Mouse (Mus musculus) small intestine, adult 2 months (tissue): ENCODE measurements around the gene Rab3il1. TPM values are rescaled to one million over a fixed set of nuclear protein-coding genes. Genes with fewer than 3 reads are reported as not detected.

ENCODE experiments used
- H3K27ac ChIP-seq: fragments of 200-500 bp; 2 replicates; pipeline ENCODE4 v1.5.1; 2012; ENCODE audit warnings: low read depth, low read length, control low read depth, inconsistent platforms; ENCODE audit not compliant: insufficient read depth
- H3K27me3 ChIP-seq: fragments of 200-500 bp; 2 replicates; pipeline ENCODE4 v1.6.1; 2012; ENCODE audit warnings: mild to moderate bottlenecking, moderate library complexity, low read length, inconsistent platforms; ENCODE audit not compliant: control insufficient read depth, insufficient read depth
- H3K36me3 ChIP-seq: fragments of 200-500 bp; 2 replicates; pipeline ENCODE4 v1.6.1; 2012; ENCODE audit warnings: mild to moderate bottlenecking, low read length, control low read depth, inconsistent platforms; ENCODE audit not compliant: control insufficient read depth, insufficient read depth
- H3K4me1 ChIP-seq: fragments of 200-500 bp; 2 replicates; pipeline ENCODE4 v1.6.1; 2012; ENCODE audit warnings: low read length, inconsistent platforms, mixed read lengths; ENCODE audit not compliant: control insufficient read depth, insufficient read depth, insufficient read length
- H3K4me3 ChIP-seq: fragments of 200-500 bp; 2 replicates; pipeline ENCODE4 v1.5.1; 2012; ENCODE audit warnings: low read depth, mild to moderate bottlenecking, control low read depth, inconsistent platforms, low read length, moderate library complexity
- CTCF ChIP-seq: fragments of 200-500 bp; IDR thresholded peaks from 2 replicates; pipeline ENCODE4 v1.5.1; 2012; ENCODE audit warnings: low read depth, mild to moderate bottlenecking, control low read depth, inconsistent platforms, low read length, moderate library complexity, mixed read lengths; ENCODE audit not compliant: insufficient replicate concordance, insufficient read length; ENCODE audit errors: extremely low read depth
- POLR2A ChIP-seq: fragments of 200-500 bp; IDR thresholded peaks from 2 replicates; pipeline ENCODE4 v1.6.1; 2012; ENCODE audit warnings: low read depth, mild to moderate bottlenecking, control low read depth, inconsistent platforms, low read length, moderate library complexity
- WGBS: fragments of 180-500 bp; shearing (Covaris S2); methylation state at CpG from one replicate; pipeline ENCODE4 v1.1.7; 2018; 5-methylcytosine and 5-hydroxymethylcytosine counted together
- polyA plus RNA-seq: library from polyadenylated mRNA; depleted of rRNA; stranded (reverse); fragments of >200 nt; gene quantifications from 2 replicates; pipeline ENCODE4 v1.2.3, GENCODE M21; 2012

The Rab3il1 gene
- polyA plus RNA-seq, 1 experiment = 4.3 TPM

GRCm38 (mm10) chr19:9998736-9999486, 2.6 kb upstream of the Rab3il1 start:
- 69% methylated on average over 13 of the region's 13 CpGs for WGBS
- H3K27ac ChIP-seq = no peak overlapping the region
- TF ChIP-seq CTCF (no peak), POLR2A (no peak)

GRCm38 (mm10) chr19:10000330-10000729, 1.1 kb upstream of the Rab3il1 start:
- Histone ChIP-seq H3K4me3 (no peak overlapping the region), H3K27ac (no peak overlapping the region), H3K27me3 (no peaks in the 10 kb centered on the region), H3K4me1 (no peaks in the 10 kb centered on the region), H3K36me3 (no peaks in the 10 kb centered on the region)
- TF ChIP-seq POLR2A (no peak), CTCF (no peak)
- WGBS = 21% methylated on average over 3 of the region's 3 CpGs

More at GRCm38 (mm10) chr19:9998736-9999486, 2.6 kb upstream of the Rab3il1 start:
- Histone ChIP-seq H3K36me3 (no peaks in the 10 kb centered on the region), H3K4me1 (no peaks in the 10 kb centered on the region), H3K27me3 (no peaks in the 10 kb centered on the region), H3K4me3 (no peak overlapping the region)

GRCm38 (mm10) chr19:10003696-10004095, 2.2 kb downstream of the Rab3il1 start:
- WGBS = 95% methylated on average over 1 of the region's 1 CpGs

DNA sequence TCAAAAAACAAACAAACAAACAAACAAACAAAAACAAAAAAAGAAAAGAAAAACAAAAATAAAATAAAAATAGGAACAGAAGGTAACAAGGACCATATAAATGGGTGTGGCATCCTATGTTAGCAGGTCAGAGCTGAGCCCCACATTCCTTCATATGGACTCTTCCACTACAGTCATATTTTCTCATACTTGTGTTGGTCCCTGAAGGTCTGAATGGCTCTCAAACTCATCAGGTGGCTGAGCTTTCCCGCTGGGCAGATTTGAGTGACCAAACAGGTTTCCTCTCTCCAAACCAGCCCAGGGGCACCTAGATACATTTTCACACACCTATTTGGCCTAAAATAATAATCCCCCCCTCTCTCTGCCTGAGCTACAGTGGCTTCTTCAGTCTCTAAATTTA, 9.9 kb downstream of the Rab3il1 start:
- Histone ChIP-seq H3K27me3 (no peaks in the 10 kb centered on the region), H3K36me3 (no peaks in the 10 kb centered on the region), H3K4me3 (no peak overlapping the region), H3K27ac (no peak overlapping the region), H3K4me1 (peaks cover 12% of the 10 kb centered on the region)
- 54% methylated on average over 1 of the region's 1 CpGs for WGBS
- TF ChIP-seq POLR2A = no peak
- no peak for TF ChIP-seq CTCF

More at GRCm38 (mm10) chr19:10003696-10004095, 2.2 kb downstream of the Rab3il1 start:
- TF ChIP-seq POLR2A = no peak
- TF ChIP-seq CTCF = no peak
- no peaks in the 10 kb centered on the region for H3K27me3 ChIP-seq
- no peaks in the 10 kb centered on the region for H3K4me1 ChIP-seq
- no peaks in the 10 kb centered on the region for H3K36me3 ChIP-seq
- H3K27ac ChIP-seq = no peak overlapping the region
- no peak overlapping the region for H3K4me3 ChIP-seq

DNA sequence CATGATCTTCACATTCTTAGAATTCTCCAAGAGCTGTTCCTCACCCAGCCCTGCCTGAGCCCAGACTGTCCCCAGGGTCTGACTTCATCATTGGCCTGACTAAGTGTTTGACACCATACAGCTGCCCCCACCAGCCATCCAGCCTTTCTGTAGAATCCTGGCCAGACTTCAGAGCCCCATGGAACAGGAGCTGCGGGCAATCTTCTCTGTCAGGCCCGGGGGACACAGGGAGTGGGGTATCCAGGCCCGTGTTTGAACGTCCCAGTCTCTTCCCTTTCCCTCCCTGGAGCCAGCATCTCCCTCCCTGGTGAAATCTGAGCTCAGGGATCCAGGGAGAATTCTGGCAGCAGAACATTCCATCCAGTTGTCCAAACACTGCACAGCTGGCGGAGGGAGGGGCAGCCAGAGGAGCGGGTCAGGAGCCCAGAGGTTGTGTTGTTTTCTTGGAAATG, 11.4 kb downstream of the Rab3il1 start:
- Histone ChIP-seq H3K36me3 (no peaks in the 10 kb centered on the region), H3K4me1 (peaks cover 12% of the 10 kb centered on the region), H3K27me3 (no peaks in the 10 kb centered on the region), H3K27ac (0 out of 2 replicates have a peak overlapping the region, but pooled peaks have one; percentile 17), H3K4me3 (no peak overlapping the region)
- WGBS = 57% methylated on average over 6 of the region's 6 CpGs
- TF ChIP-seq CTCF (no peak), POLR2A (no peak)

- WGBS = 86% methylated on average over 3 of the region's 3 CpGs
- Histone ChIP-seq H3K27me3 (no peaks in the 10 kb centered on the region), H3K4me3 (no peak overlapping the region), H3K4me1 (peaks cover 14% of the 10 kb centered on the region), H3K27ac (0 out of 2 replicates have a peak overlapping the region, but pooled peaks have one; percentile 3), H3K36me3 (no peaks in the 10 kb centered on the region)
- no peak for TF ChIP-seq CTCF
- no peak for TF ChIP-seq POLR2A
These were observed 11.9 kb downstream of the Rab3il1 start for GRCm38 (mm10) chr19:10013348-10013747.

GRCm38 (mm10) chr19:10013913-10014312, 12.4 kb downstream of the Rab3il1 start:
- H3K27ac ChIP-seq = no peak overlapping the region
- no peak overlapping the region for H3K4me3 ChIP-seq
- TF ChIP-seq CTCF (no peak), POLR2A (no peak)
- H3K27me3 ChIP-seq = no peaks in the 10 kb centered on the region
- H3K4me1 ChIP-seq = peaks cover 16% of the 10 kb centered on the region
- H3K36me3 ChIP-seq = no peaks in the 10 kb centered on the region
- 72% methylated on average over 5 of the region's 5 CpGs for WGBS
